ENCODE assay signal across 22 mouse cellular contexts in genomic region chr15:25675359-25675758, GRCm38 (mm10). TPM values are rescaled to one million over a fixed set of nuclear protein-coding genes. Genes with fewer than 3 reads are reported as not detected.
A peak's percentile ranks its signal among the peaks of the same experiment; 100 is the strongest.
DNase-seq lines count a peak whose midpoint lies in the region; ATAC-seq and TF ChIP-seq lines count a peak whose summit lies in the region.
"Had no signal": no experiment of that assay in that cellular context is flagged by ENCODE, and none has a peak within 500 bp of the region (broad histone marks: within the 10 kb centered on the region; RNA-seq: fewer than 3 reads in every experiment).

No protein-coding gene starts in this region.

- no peaks in the 10 kb centered on the region for H3K9me3 ChIP-seq in forebrain, postnatal 0 days (ENCODE audit: low read length)
- H3K9me3 ChIP-seq in forebrain, embryonic 12.5 days, result no peaks in the 10 kb centered on the region
- H3K9me3 ChIP-seq in midbrain, embryonic 12.5 days, result no peaks in the 10 kb centered on the region
- H3K9me3 ChIP-seq in midbrain, embryonic 11.5 days (ENCODE audit: control insufficient read depth, low read length), result no peaks in the 10 kb centered on the region
- no peaks in the 10 kb centered on the region for H3K9me3 ChIP-seq in embryonic facial prominence, embryonic 13.5 days
- no peaks in the 10 kb centered on the region for H3K9me3 ChIP-seq in limb, embryonic 10.5 days (replicated peaks)
- no peaks in the 10 kb centered on the region for H3K9me3 ChIP-seq in heart, embryonic 10.5 days
- H3K9me3 ChIP-seq: lung, embryonic 15.5 days had no signal

- H3K4me3 ChIP-seq in forebrain, postnatal 0 days (ENCODE audit: low read depth, low read length), result no peak overlapping the region
- no peak overlapping the region for H3K4me3 ChIP-seq in forebrain, embryonic 12.5 days (replicated peaks)
- no peak overlapping the region for H3K4me3 ChIP-seq in midbrain, embryonic 12.5 days
- H3K4me3 ChIP-seq in midbrain, embryonic 11.5 days (ENCODE audit: low read depth, low read length), result no peak overlapping the region
- H3K4me3 ChIP-seq in embryonic facial prominence, embryonic 13.5 days, result no peak overlapping the region
- no peak overlapping the region for H3K4me3 ChIP-seq in limb, embryonic 10.5 days
- H3K4me3 ChIP-seq in heart, embryonic 10.5 days, result no peak overlapping the region
- H3K4me3 ChIP-seq: heart, embryonic 12.5 days; lung, embryonic 15.5 days; myocyte had no signal

- no peak for TF ChIP-seq CTCF in forebrain, postnatal 0 days (IDR thresholded peaks at IDR 0.05; ENCODE audit: low read depth)

- DNase-seq in forebrain, postnatal 0 days, result no peak
- no peak for DNase-seq in midbrain, embryonic 11.5 days (ENCODE audit: low spot score, missing footprints)
- DNase-seq in limb, embryonic 10.5 days (ENCODE audit: low spot score), result no peak
- no peak for DNase-seq in layer of hippocampus, adult 8-10 months (ENCODE audit: low spot score in 2 of 2)
- no peak for DNase-seq in heart, embryonic 10.5 days (ENCODE audit: low spot score)
- DNase-seq: adrenal gland, adult 8-10 months; heart, adult 11 months; heart, postnatal 10 days; kidney, postnatal 4 days; layer of hippocampus, adult 9-11 months; lung, postnatal 4 days; thymus, adult 2 months; thymus, postnatal 4 days had no signal

- no peak overlapping the region for H3K9ac ChIP-seq in forebrain, postnatal 0 days
- H3K9ac ChIP-seq in forebrain, embryonic 12.5 days, result no peak overlapping the region
- no peak overlapping the region for H3K9ac ChIP-seq in midbrain, embryonic 12.5 days (replicated peaks)
- H3K9ac ChIP-seq in midbrain, embryonic 11.5 days (ENCODE audit: low read length), result no peak overlapping the region
- H3K9ac ChIP-seq in embryonic facial prominence, embryonic 13.5 days, result no peak overlapping the region
- H3K9ac ChIP-seq: heart, embryonic 12.5 days; liver, embryonic 14.5 days; lung, embryonic 15.5 days had no signal

- no peaks in the 10 kb centered on the region for H3K36me3 ChIP-seq in forebrain, postnatal 0 days (ENCODE audit: insufficient read depth)
- H3K36me3 ChIP-seq in forebrain, embryonic 12.5 days (replicated peaks), result no peaks in the 10 kb centered on the region
- no peaks in the 10 kb centered on the region for H3K36me3 ChIP-seq in midbrain, embryonic 12.5 days
- H3K36me3 ChIP-seq in midbrain, embryonic 11.5 days (ENCODE audit: control insufficient read depth, insufficient read depth, low read length), result no peaks in the 10 kb centered on the region
- 0 out of 2 replicates have a peak, but pooled peaks cover 2% of the 10 kb centered on the region for H3K36me3 ChIP-seq in embryonic facial prominence, embryonic 13.5 days
- peaks cover 11% of the 10 kb centered on the region for H3K36me3 ChIP-seq in limb, embryonic 10.5 days
- H3K36me3 ChIP-seq in heart, embryonic 10.5 days, result 0 out of 2 replicates have a peak, but pooled peaks cover 8% of the 10 kb centered on the region
- H3K36me3 ChIP-seq: heart, embryonic 12.5 days; lung, embryonic 15.5 days had no signal

- H3K27ac ChIP-seq in forebrain, postnatal 0 days (ENCODE audit: low read depth, low read length), result 0 out of 2 replicates have a peak overlapping the region, but pooled peaks have one; percentile 24
- H3K27ac ChIP-seq in forebrain, embryonic 12.5 days, result no peak overlapping the region
- H3K27ac ChIP-seq in midbrain, embryonic 12.5 days (replicated peaks), result 0 out of 2 replicates have a peak overlapping the region, but pooled peaks have one; percentile 76
- H3K27ac ChIP-seq in midbrain, embryonic 11.5 days (ENCODE audit: low read depth, low read length), result no peak overlapping the region; the same call in 1 of the 2 replicates
- 0 out of 2 replicates have a peak overlapping the region, but pooled peaks have one; percentile 41 for H3K27ac ChIP-seq in embryonic facial prominence, embryonic 13.5 days
- H3K27ac ChIP-seq in limb, embryonic 10.5 days, result 0 out of 2 replicates have a peak overlapping the region, but pooled peaks have one; percentile 5
- no peak overlapping the region for H3K27ac ChIP-seq in heart, embryonic 10.5 days
- H3K27ac ChIP-seq: liver, embryonic 14.5 days; stomach, postnatal 0 days had no signal

- 94% methylated on average over 11 of the region's 11 CpGs for WGBS in forebrain, postnatal 0 days
- WGBS in forebrain, embryonic 12.5 days, result 93% methylated on average over 11 of the region's 11 CpGs
- 89% methylated on average over 11 of the region's 11 CpGs for WGBS in midbrain, embryonic 12.5 days
- 88% methylated on average over 11 of the region's 11 CpGs for WGBS in midbrain, embryonic 11.5 days
- WGBS in embryonic facial prominence, embryonic 13.5 days, result 88% methylated on average over 11 of the region's 11 CpGs
- WGBS in limb, embryonic 10.5 days, result 94% methylated on average over 11 of the region's 11 CpGs
- 92% methylated on average over 11 of the region's 11 CpGs for WGBS in heart, embryonic 10.5 days

- H3K27me3 ChIP-seq in forebrain, postnatal 0 days (ENCODE audit: insufficient read depth, low read length), result no peaks in the 10 kb centered on the region
- H3K27me3 ChIP-seq in forebrain, embryonic 12.5 days, result peaks cover 23% of the 10 kb centered on the region
- peaks cover 10% of the 10 kb centered on the region; the same call in 1 of the 2 replicates for H3K27me3 ChIP-seq in midbrain, embryonic 12.5 days
- H3K27me3 ChIP-seq in midbrain, embryonic 11.5 days (ENCODE audit: control insufficient read depth, insufficient read depth, low read length), result no peaks in the 10 kb centered on the region
- H3K27me3 ChIP-seq in embryonic facial prominence, embryonic 13.5 days, result no peaks in the 10 kb centered on the region
- no peaks in the 10 kb centered on the region for H3K27me3 ChIP-seq in limb, embryonic 10.5 days (ENCODE audit: low read depth, poor library complexity, severe bottlenecking)
- peaks cover 45% of the 10 kb centered on the region for H3K27me3 ChIP-seq in heart, embryonic 10.5 days (ENCODE audit: insufficient read depth, poor library complexity, severe bottlenecking)
- H3K27me3 ChIP-seq: lung, embryonic 15.5 days had no signal

- ATAC-seq in forebrain, postnatal 0 days, result peak; percentile 25; the same call in 1 of the 2 replicates
- no peak for ATAC-seq in forebrain, embryonic 12.5 days (ENCODE audit: low FRiP score)
- ATAC-seq in midbrain, embryonic 12.5 days (ENCODE audit: low FRiP score, low read depth), result no peak
- ATAC-seq in midbrain, embryonic 11.5 days (ENCODE audit: low FRiP score), result no peak
- no peak for ATAC-seq in embryonic facial prominence, embryonic 13.5 days (ENCODE audit: insufficient number of reproducible peaks, insufficient read depth, low FRiP score, low TSS enrichment, low read depth)
- ATAC-seq: intestine, postnatal 0 days had no signal

- H3K4me2 ChIP-seq in forebrain, postnatal 0 days (ENCODE audit: low read depth), result no peak overlapping the region
- no peak overlapping the region for H3K4me2 ChIP-seq in forebrain, embryonic 12.5 days
- H3K4me2 ChIP-seq in midbrain, embryonic 12.5 days (replicated peaks), result no peak overlapping the region
- no peak overlapping the region for H3K4me2 ChIP-seq in midbrain, embryonic 11.5 days
- no peak overlapping the region for H3K4me2 ChIP-seq in embryonic facial prominence, embryonic 13.5 days
- H3K4me2 ChIP-seq: heart, embryonic 12.5 days; lung, embryonic 15.5 days had no signal

- peaks cover 21% of the 10 kb centered on the region for H3K4me1 ChIP-seq in forebrain, postnatal 0 days (ENCODE audit: insufficient read depth)
- peaks cover 51% of the 10 kb centered on the region for H3K4me1 ChIP-seq in forebrain, embryonic 12.5 days
- peaks cover 34% of the 10 kb centered on the region for H3K4me1 ChIP-seq in midbrain, embryonic 12.5 days
- H3K4me1 ChIP-seq in midbrain, embryonic 11.5 days (ENCODE audit: control insufficient read depth, insufficient read depth, low read length), result peaks cover 26% of the 10 kb centered on the region
- peaks cover 78% of the 10 kb centered on the region for H3K4me1 ChIP-seq in embryonic facial prominence, embryonic 13.5 days
- peaks cover 84% of the 10 kb centered on the region for H3K4me1 ChIP-seq in limb, embryonic 10.5 days
- peaks cover 46% of the 10 kb centered on the region for H3K4me1 ChIP-seq in heart, embryonic 10.5 days

RNA-seq across cellular contexts. Expression of gene Myo10, which starts 53.0 kb away (rescaled TPM):
- 17.2 and 24.2 TPM in 2 replicates for total RNA-seq in forebrain, postnatal 0 days (2014; rRNA removed)
- 11.3 and 22.3 TPM in 2 replicates for polyA plus RNA-seq in forebrain, postnatal 0 days (2015; fragmentation: Nextera tagmentation; extraction: Ambion mirVana)
- 65.6 and 82.4 TPM in 2 replicates for polyA plus RNA-seq in forebrain, embryonic 12.5 days (2016; fragmentation: Nextera tagmentation; extraction: Ambion mirVana)
- polyA plus RNA-seq in midbrain, embryonic 12.5 days (2016; fragmentation: Nextera tagmentation; extraction: Ambion mirVana), result 69.9 and 77.7 TPM in 2 replicates
- 72.8 and 75.4 TPM in 2 replicates for polyA plus RNA-seq in midbrain, embryonic 11.5 days (2014; fragmentation: Nextera tagmentation; extraction: Ambion mirVana)
- 27.9 and 30.4 TPM in 2 replicates for polyA plus RNA-seq in embryonic facial prominence, embryonic 13.5 days (2015; fragmentation: Nextera tagmentation; extraction: Ambion mirVana)
- 38.5 and 47.2 TPM in 2 replicates for polyA plus RNA-seq in limb, embryonic 10.5 days (2016; fragmentation: Nextera tagmentation; extraction: Ambion mirVana)
- total RNA-seq in layer of hippocampus, adult 8-10 months (2022), result 10 to 100 TPM; 45.9 to 60.5 (median 53.5) TPM
- polyA plus RNA-seq in heart, embryonic 10.5 days (2016; fragmentation: Nextera tagmentation; extraction: Ambion mirVana), result 14.4 and 21.0 TPM in 2 replicates

Comparison
In these comparisons a context has a peak if more than half of its experiments do, and no peak if none do; other contexts are left out.
1. H3K27ac ChIP-seq: peak in forebrain, postnatal 0 days (single experiment), midbrain, embryonic 12.5 days (single experiment), embryonic facial prominence, embryonic 13.5 days (single experiment) and limb, embryonic 10.5 days (single experiment); none in forebrain, embryonic 12.5 days (single experiment), midbrain, embryonic 11.5 days (single experiment) and heart, embryonic 10.5 days (single experiment).